Mouse (Mus musculus) c-Kit-positive CD71-positive TER-119-positive erythroid progenitor cells, embryonic 14.5 days (primary cell): Measurements from ENCODE around the gene March8.
A peak's percentile ranks its signal among the peaks of the same experiment; 100 is the strongest.

Source experiments
- DNase-seq: peaks from one replicate; pipeline ENCODE4 v3.0.0-alpha.2; 2013; ENCODE audit warnings: low spot score

Gene March8

GRCm38 (mm10) chr6:116410436-116410835 is 72.6 kb downstream of the March8 start:
- no peak for DNase-seq

GRCm38 (mm10) chr6:116411716-116412115 is 73.9 kb downstream of the March8 start:
- DNase-seq, result no peak

- no peak for DNase-seq
These were observed 74.9 kb downstream of the March8 start for GRCm38 (mm10) chr6:116412546-116413325.

- DNase-seq, result no peak
These were observed 77.4 kb downstream of the March8 start for GRCm38 (mm10) chr6:116415126-116415676.

GRCm38 (mm10) chr6:116416000-116416552 is 78.3 kb downstream of the March8 start:
- DNase-seq, result no peak

GRCm38 (mm10) chr6:116417518-116418315 is 79.9 kb downstream of the March8 start:
- DNase-seq, result peak; percentile 40

- DNase-seq, result no peak
These were observed 80.7 kb downstream of the March8 start for GRCm38 (mm10) chr6:116418487-116418886.

- no peak for DNase-seq
These were observed 81.9 kb downstream of the March8 start for GRCm38 (mm10) chr6:116419699-116420098.

- no peak for DNase-seq
These were observed 82.4 kb downstream of the March8 start for GRCm38 (mm10) chr6:116420271-116420670.

GRCm38 (mm10) chr6:116422991-116423390 is 85.2 kb downstream of the March8 start:
- DNase-seq, result no peak

- no peak for DNase-seq
These were observed 85.8 kb downstream of the March8 start for GRCm38 (mm10) chr6:116423664-116424063.

GRCm38 (mm10) chr6:116427552-116427951 is 89.7 kb downstream of the March8 start:
- no peak for DNase-seq

- no peak for DNase-seq
These were observed 90.5 kb downstream of the March8 start for GRCm38 (mm10) chr6:116428282-116428681.

GRCm38 (mm10) chr6:116438864-116439263 is 101.0 kb downstream of the March8 start:
- DNase-seq, result no peak

- DNase-seq, result no peak
These were observed 101.7 kb downstream of the March8 start for GRCm38 (mm10) chr6:116439531-116439930.

GRCm38 (mm10) chr6:116440447-116440846 is 102.6 kb downstream of the March8 start:
- no peak for DNase-seq

GRCm38 (mm10) chr6:116440849-116441248 is 103.0 kb downstream of the March8 start:
- DNase-seq, result no peak

- DNase-seq, result no peak
These were observed 118.0 kb downstream of the March8 start for GRCm38 (mm10) chr6:116455781-116456180.

GRCm38 (mm10) chr6:116456482-116456881 is 118.7 kb downstream of the March8 start:
- DNase-seq, result no peak

- DNase-seq, result no peak
These were observed 120.9 kb downstream of the March8 start for GRCm38 (mm10) chr6:116458728-116459127.
